Mouse (Mus musculus) lung, adult 2 months (tissue): ENCODE measurements around the gene Ddx31. TPM values are rescaled to one million over a fixed set of nuclear protein-coding genes. Genes with fewer than 3 reads are reported as not detected.

Experiments
- DNase-seq: peaks from one replicate; pipeline ENCODE4 v3.0.0; 2022
- H3K4me1 ChIP-seq: fragments of 200-500 bp; 2 replicates; pipeline ENCODE4 v1.6.1; 2011; ENCODE audit warnings: low read length; ENCODE audit not compliant: control insufficient read depth, insufficient read depth
- H3K4me3 ChIP-seq: fragments of 200-500 bp; replicated peaks from 2 replicates; pipeline ENCODE3; 2011; ENCODE audit warnings: low read depth, mild to moderate bottlenecking, control low read depth, low read length; ENCODE audit errors: extremely low read depth
- CTCF ChIP-seq: fragments of 200-500 bp; IDR thresholded peaks from 2 replicates; pipeline ENCODE4 v1.5.1; 2011; ENCODE audit warnings: mild to moderate bottlenecking, low read length, control low read depth; ENCODE audit not compliant: insufficient read depth
- POLR2A ChIP-seq: fragments of 200-500 bp; IDR thresholded peaks from 2 replicates; pipeline ENCODE4 v1.6.1; 2011; ENCODE audit warnings: low read depth, mild to moderate bottlenecking, control low read depth, low read length, borderline replicate concordance; ENCODE audit errors: extremely low read depth
- WGBS: fragments of 180-500 bp; shearing (Covaris S2); methylation state at CpG from one replicate; pipeline ENCODE4 v1.1.7; 2018; 5-methylcytosine and 5-hydroxymethylcytosine counted together
- polyA plus RNA-seq: library from polyadenylated mRNA; depleted of rRNA; stranded (reverse); fragments of >200 nt; gene quantifications from 2 replicates; pipeline ENCODE4 v1.2.3, GENCODE M21; 2012; rRNA removed

Gene Ddx31
- polyA plus RNA-seq: 2.8 and 3.8 TPM in 2 replicates

GRCm38 (mm10) chr2:28840222-28840951 is at the start of gene Ddx31, which contains the start of gene Gtf3c4:
Ddx31 (plus strand) TSS chr2:28840406.
Gtf3c4 (minus strand) TSS chr2:28840360.
- Histone ChIP-seq H3K4me3 (peak within 1 kb of the TSS; percentile 89), H3K4me1 (peaks cover 5% of the 10 kb centered on the region)
- TF ChIP-seq CTCF (no peak), POLR2A (no peak; the same call in 1 of the 2 replicates)
- DNase-seq: peak; percentile 96
- WGBS: under 1% methylated on average over 63 of the region's 63 CpGs

DNA sequence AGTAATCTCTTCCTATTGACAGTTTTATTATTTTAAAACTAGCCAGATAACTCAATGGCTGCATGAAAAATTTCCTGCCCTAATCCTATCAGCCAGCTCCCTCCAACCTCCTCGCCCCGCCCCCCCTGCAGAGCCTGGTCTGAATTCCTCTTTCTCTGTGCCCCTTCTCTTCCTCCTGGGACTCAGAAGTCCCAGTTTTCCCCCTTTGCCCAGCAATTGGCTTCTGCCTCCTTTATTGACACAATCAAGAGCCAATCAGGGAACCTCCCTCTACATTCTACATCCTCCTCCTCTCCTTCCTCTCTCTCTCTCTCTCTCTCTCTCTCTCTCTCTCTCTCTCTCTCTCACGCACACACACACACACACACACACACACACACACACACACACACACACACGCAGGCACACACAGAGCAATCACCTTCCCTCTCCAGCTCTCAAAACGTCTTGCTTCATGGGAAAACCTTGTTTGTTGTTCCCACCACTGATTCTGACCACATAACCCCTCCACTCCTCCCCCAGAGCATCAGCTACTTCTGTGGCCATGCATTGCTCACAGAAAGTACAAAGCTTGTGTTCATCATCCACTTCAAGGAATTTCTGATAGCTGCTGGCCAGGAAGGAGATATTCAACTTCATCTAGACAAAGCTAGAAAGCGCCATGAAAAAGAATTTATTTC is 47.1 kb upstream of the Ddx31 start:
- TF ChIP-seq POLR2A: no peak
- no peak for TF ChIP-seq CTCF
- Histone ChIP-seq H3K4me1 (no peaks in the 10 kb centered on the region), H3K4me3 (no peak overlapping the region)
- no peak for DNase-seq
- WGBS: 30% methylated on average over 5 of the region's 6 CpGs

DNA sequence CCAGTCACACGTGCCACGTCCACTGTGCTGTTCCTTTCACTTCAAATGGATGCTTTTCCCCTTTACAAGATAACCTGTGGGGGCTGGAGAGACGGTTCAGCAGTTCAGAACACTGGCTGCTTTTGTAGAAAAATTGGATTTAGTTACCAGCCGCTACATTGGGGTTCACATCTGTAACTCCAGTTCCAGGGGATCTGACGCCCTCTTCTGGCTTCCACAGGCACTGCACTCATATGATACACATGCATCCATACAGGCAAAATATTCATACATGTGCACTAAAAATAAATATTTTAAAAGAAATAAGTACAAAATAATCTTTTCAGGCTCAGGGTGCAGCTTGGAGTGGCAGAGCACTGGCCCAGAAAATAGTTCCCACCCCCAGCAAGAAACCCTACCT is 45.6 kb upstream of the Ddx31 start:
- 73% methylated on average over 5 of the region's 5 CpGs for WGBS

GRCm38 (mm10) chr2:28796298-28796697 is 43.9 kb upstream of the Ddx31 start:
- no peak for DNase-seq
- WGBS: 65% methylated on average over 8 of the region's 8 CpGs
- Histone ChIP-seq H3K4me3 (no peak overlapping the region), H3K4me1 (no peaks in the 10 kb centered on the region)
- TF ChIP-seq POLR2A: no peak
- TF ChIP-seq CTCF: no peak

More for the DNA sequence above, 45.6 kb upstream of the Ddx31 start:
- Histone ChIP-seq H3K4me3 (no peak overlapping the region), H3K4me1 (no peaks in the 10 kb centered on the region)
- TF ChIP-seq POLR2A (no peak), CTCF (no peak)
- DNase-seq: no peak

- whole genome bisulfite sequencing: 56% methylated on average over 18 of the region's 18 CpGs
- DNase-seq: no peak
- no peaks in the 10 kb centered on the region for H3K4me1 ChIP-seq
- no peak overlapping the region for H3K4me3 ChIP-seq
- TF ChIP-seq POLR2A (no peak), CTCF (no peak)
Measured at GRCm38 (mm10) chr2:28797490-28798106, 42.6 kb upstream of the Ddx31 start.

- 7% methylated on average over 3 of the region's 3 CpGs for WGBS
- DNase-seq: no peak
- TF ChIP-seq POLR2A (no peak), CTCF (no peak)
- H3K4me1 ChIP-seq: no peaks in the 10 kb centered on the region
- no peak overlapping the region for H3K4me3 ChIP-seq
Measured at GRCm38 (mm10) chr2:28798390-28798789, 41.8 kb upstream of the Ddx31 start.

GRCm38 (mm10) chr2:28799575-28799974 is 40.6 kb upstream of the Ddx31 start:
- no peak overlapping the region for H3K4me3 ChIP-seq
- no peaks in the 10 kb centered on the region for H3K4me1 ChIP-seq
- TF ChIP-seq CTCF (no peak), POLR2A (no peak)
- WGBS: 40% methylated on average over 2 of the region's 2 CpGs
- no peak for DNase-seq

GRCm38 (mm10) chr2:28803406-28803805 is 36.8 kb upstream of the Ddx31 start:
- Histone ChIP-seq H3K4me3 (no peak overlapping the region), H3K4me1 (no peaks in the 10 kb centered on the region)
- 71% methylated on average over 7 of the region's 7 CpGs for WGBS
- no peak for TF ChIP-seq POLR2A
- no peak for TF ChIP-seq CTCF
- DNase-seq: no peak

DNA sequence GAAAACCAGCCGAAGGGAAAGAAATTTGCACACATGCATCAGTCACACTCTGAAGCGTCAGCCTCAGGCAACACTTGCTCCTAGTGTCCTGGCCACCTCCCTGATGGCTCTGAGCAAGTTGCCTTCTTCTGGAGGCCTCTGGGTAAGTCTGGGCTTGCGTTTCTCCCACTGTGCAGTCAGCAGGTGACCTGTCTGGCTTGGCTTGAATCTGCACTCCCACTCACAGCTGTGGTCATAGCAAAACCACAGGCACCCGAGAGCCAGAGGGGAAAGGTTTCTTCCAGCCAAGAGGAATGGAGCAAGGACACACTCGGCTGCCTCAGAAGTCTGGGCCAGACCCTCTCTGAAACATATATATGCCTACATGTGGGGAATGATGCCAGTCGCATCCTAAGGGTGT is 31.4 kb upstream of the Ddx31 start:
- no peak overlapping the region for H3K4me3 ChIP-seq
- TF ChIP-seq POLR2A (no peak), CTCF (no peak)
- no peaks in the 10 kb centered on the region for H3K4me1 ChIP-seq
- 79% methylated on average over 6 of the region's 6 CpGs for WGBS
- DNase-seq: no peak
